Mouse (Mus musculus): Measurements from ENCODE around the gene Hpd. TPM values are rescaled to one million over a fixed set of nuclear protein-coding genes. Genes with fewer than 3 reads are reported as not detected.
"Not testable (repeated sequence)": the region's sequence is repeated elsewhere in the genome, so short reads cannot be mapped to it uniquely, and the experiment has no call there.

The Hpd gene
- polyA plus RNA-seq, 1 experiment from 2014 or later = not detected

- Histone ChIP-seq H3K4me3 (no peak overlapping the region), H3K9ac (no peak overlapping the region), H3K9me3 (no peaks in the 10 kb centered on the region), H3K4me1 (no peaks in the 10 kb centered on the region), H3K4me2 (no peak overlapping the region), H3K36me3 (no peaks in the 10 kb centered on the region), H3K27me3 (no peaks in the 10 kb centered on the region), H3K27ac (no peak overlapping the region)
- 86% methylated on average over 7 of the region's 7 CpGs for WGBS
- no peak for ATAC-seq (ENCODE audit: insufficient number of reproducible peaks, insufficient read depth, low FRiP score, low TSS enrichment, low read depth)
Observed at GRCm38 (mm10) chr5:123201523-123201892, 19.0 kb upstream of the Hpd start.

GRCm38 (mm10) chr5:123200816-123201522, 18.4 kb upstream of the Hpd start:
- not testable (repeated sequence) for H3K4me2 ChIP-seq; H3K36me3 ChIP-seq; H3K27ac ChIP-seq; H3K9me3 ChIP-seq; ATAC-seq (ENCODE audit: insufficient number of reproducible peaks, insufficient read depth, low FRiP score, low TSS enrichment, low read depth); H3K9ac ChIP-seq; H3K27me3 ChIP-seq; H3K4me1 ChIP-seq; H3K4me3 ChIP-seq
- WGBS = 85% methylated on average over 6 of the region's 7 CpGs

DNA sequence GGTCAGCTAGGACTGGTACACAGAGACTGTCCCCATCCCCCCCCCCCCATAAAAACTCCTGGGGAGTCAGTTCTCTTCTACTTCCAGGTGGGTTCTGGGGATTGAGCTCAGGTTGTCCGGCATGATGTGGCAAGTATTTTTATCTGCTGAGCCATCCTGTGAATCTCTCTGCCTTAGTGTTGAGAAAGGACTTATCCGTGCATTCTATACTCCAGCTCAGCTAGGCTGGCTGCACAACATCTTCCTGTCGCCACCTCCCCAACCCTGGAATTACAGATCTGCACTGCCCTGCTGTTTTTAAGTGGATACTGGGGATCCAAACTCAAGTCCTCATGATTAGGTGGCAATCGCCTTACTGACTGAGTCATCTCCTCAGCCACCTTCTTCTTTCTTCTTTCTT, 16.0 kb upstream of the Hpd start:
- Histone ChIP-seq H3K4me1 (no peaks in the 10 kb centered on the region), H3K9ac (no peak overlapping the region), H3K4me2 (no peak overlapping the region), H3K4me3 (no peak overlapping the region), H3K9me3 (no peaks in the 10 kb centered on the region), H3K27ac (no peak overlapping the region), H3K27me3 (no peaks in the 10 kb centered on the region), H3K36me3 (no peaks in the 10 kb centered on the region)
- no peak for ATAC-seq (ENCODE audit: insufficient number of reproducible peaks, insufficient read depth, low FRiP score, low TSS enrichment, low read depth)
- WGBS = 85% methylated on average over 4 of the region's 4 CpGs

DNA sequence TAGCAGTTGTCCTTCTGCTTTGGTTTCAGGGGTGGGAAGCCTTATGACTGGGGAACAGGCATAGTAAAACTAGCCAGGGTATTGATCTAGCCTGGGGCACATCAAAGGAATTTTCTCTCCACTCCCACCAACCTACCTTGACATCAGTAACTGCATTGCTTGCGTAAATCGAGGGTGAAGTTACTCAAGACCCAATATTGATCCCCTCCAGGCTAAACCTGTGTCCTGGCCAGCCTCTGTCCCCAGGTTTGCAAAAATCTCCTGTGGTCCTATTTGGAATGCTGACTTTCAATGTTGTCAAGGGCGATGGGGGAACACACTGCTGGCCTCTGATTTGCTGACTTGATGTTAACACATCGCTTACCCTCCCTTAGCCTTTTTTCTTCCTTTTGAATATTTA, 14.2 kb upstream of the Hpd start:
- Histone ChIP-seq H3K9me3 (no peaks in the 10 kb centered on the region), H3K9ac (no peak overlapping the region), H3K36me3 (no peaks in the 10 kb centered on the region), H3K4me3 (no peak overlapping the region), H3K4me2 (no peak overlapping the region), H3K27me3 (no peaks in the 10 kb centered on the region), H3K4me1 (no peaks in the 10 kb centered on the region), H3K27ac (no peak overlapping the region)
- WGBS = 79% methylated on average over 4 of the region's 4 CpGs
- ATAC-seq (ENCODE audit: insufficient number of reproducible peaks, insufficient read depth, low FRiP score, low TSS enrichment, low read depth) = no peak

- Histone ChIP-seq H3K9ac (no peak overlapping the region), H3K4me2 (no peak overlapping the region), H3K36me3 (no peaks in the 10 kb centered on the region), H3K4me1 (no peaks in the 10 kb centered on the region), H3K27me3 (no peaks in the 10 kb centered on the region), H3K27ac (no peak overlapping the region), H3K9me3 (no peaks in the 10 kb centered on the region), H3K4me3 (no peak overlapping the region)
- no peak for ATAC-seq (ENCODE audit: insufficient number of reproducible peaks, insufficient read depth, low FRiP score, low TSS enrichment, low read depth)
- WGBS = 90% methylated on average over 16 of the region's 16 CpGs
Observed at GRCm38 (mm10) chr5:123195500-123196000, 13.0 kb upstream of the Hpd start.

DNA sequence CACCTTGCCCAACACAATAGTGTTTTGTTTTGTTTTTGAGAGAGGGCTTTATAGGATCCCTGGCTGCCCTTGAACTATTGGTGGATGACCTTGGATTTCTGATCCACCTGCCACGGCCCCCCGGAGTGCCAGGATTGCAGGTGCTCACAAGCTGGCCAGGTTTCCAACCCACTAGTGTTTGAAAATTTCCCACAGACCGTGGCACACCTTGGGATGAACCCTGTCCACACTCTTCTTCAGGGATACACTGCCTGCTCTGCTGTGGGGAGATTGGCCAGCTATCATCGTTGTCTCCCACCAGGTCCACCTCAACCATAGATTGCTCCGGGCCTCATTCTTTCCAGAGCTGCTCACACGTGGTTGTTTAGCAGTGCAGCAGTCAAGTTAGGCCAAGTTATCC, 12.3 kb upstream of the Hpd start:
- no peak overlapping the region for H3K4me2 ChIP-seq
- no peaks in the 10 kb centered on the region for H3K9me3 ChIP-seq
- H3K27ac ChIP-seq = no peak overlapping the region
- no peaks in the 10 kb centered on the region for H3K36me3 ChIP-seq
- H3K4me3 ChIP-seq = no peak overlapping the region
- no peaks in the 10 kb centered on the region for H3K27me3 ChIP-seq
- ATAC-seq (ENCODE audit: insufficient number of reproducible peaks, insufficient read depth, low FRiP score, low TSS enrichment, low read depth) = no peak
- no peaks in the 10 kb centered on the region for H3K4me1 ChIP-seq
- no peak overlapping the region for H3K9ac ChIP-seq
- WGBS = 81% methylated on average over 6 of the region's 6 CpGs

DNA sequence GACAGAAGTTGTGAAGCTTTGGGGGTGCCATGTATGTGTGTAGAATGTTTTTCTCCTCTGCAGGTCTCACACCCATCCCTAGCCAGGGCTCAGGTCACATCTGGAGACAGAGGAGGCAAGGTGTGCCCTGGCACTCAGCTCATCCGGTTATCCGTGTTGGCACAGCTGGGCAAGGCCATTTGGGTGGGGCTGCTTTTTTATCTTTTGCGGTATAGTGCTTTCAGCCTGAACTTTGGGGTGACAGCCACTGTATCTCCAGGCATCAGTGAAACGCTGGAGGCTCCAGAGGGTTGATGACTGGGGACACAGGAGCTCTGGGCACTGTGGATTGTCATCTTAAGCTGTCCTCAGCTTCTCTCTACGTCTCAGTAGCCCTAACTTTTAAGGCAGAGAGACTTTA, 10.9 kb upstream of the Hpd start:
- Histone ChIP-seq H3K27ac (no peak overlapping the region), H3K27me3 (no peaks in the 10 kb centered on the region), H3K4me3 (no peak overlapping the region), H3K36me3 (no peaks in the 10 kb centered on the region), H3K9me3 (no peaks in the 10 kb centered on the region), H3K4me1 (no peaks in the 10 kb centered on the region), H3K4me2 (no peak overlapping the region), H3K9ac (no peak overlapping the region)
- ATAC-seq (ENCODE audit: insufficient number of reproducible peaks, insufficient read depth, low FRiP score, low TSS enrichment, low read depth) = no peak
- 84% methylated on average over 5 of the region's 5 CpGs for WGBS

DNA sequence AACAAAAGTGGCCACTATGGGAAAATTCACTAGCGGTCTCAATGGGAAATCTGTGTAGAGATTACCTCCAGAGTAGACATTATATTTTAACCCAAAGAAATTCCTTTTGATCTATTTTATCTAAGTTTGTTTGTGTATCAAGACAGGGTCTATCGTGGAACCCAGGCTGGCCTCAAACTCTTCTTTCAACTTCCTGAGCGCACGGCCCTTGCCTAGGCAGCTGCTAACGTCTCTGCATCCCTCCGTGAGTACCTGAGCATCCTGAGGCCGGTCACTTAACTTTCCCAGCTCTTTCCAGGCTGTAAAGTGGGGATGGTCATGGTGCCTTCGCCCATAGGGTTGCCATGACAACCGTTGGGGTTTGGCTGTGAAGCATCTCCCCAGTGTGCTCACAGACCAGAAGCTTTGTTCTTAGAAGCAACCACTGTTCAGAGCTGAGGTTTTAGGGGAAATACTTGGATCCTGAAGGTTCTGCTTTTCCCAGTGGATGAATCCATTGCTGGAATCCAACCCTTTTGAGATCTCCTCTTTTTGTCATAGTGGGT, 10.2 kb upstream of the Hpd start:
- Histone ChIP-seq H3K9me3 (no peaks in the 10 kb centered on the region), H3K27ac (no peak overlapping the region), H3K4me3 (no peak overlapping the region), H3K27me3 (no peaks in the 10 kb centered on the region), H3K36me3 (no peaks in the 10 kb centered on the region), H3K9ac (no peak overlapping the region), H3K4me2 (no peak overlapping the region), H3K4me1 (no peaks in the 10 kb centered on the region)
- no peak for ATAC-seq (ENCODE audit: insufficient number of reproducible peaks, insufficient read depth, low FRiP score, low TSS enrichment, low read depth)
- WGBS = 55% methylated on average over 9 of the region's 9 CpGs

GRCm38 (mm10) chr5:123191427-123191826, 8.9 kb upstream of the Hpd start:
- Histone ChIP-seq H3K4me2 (no peak overlapping the region), H3K36me3 (no peaks in the 10 kb centered on the region), H3K27ac (no peak overlapping the region), H3K27me3 (no peaks in the 10 kb centered on the region), H3K4me3 (no peak overlapping the region), H3K9me3 (no peaks in the 10 kb centered on the region), H3K4me1 (no peaks in the 10 kb centered on the region), H3K9ac (no peak overlapping the region)
- ATAC-seq (ENCODE audit: insufficient number of reproducible peaks, insufficient read depth, low FRiP score, low TSS enrichment, low read depth) = no peak
- 70% methylated on average over 6 of the region's 6 CpGs for WGBS

GRCm38 (mm10) chr5:123190912-123191311, 8.4 kb upstream of the Hpd start:
- H3K9me3 ChIP-seq = no peaks in the 10 kb centered on the region

DNA sequence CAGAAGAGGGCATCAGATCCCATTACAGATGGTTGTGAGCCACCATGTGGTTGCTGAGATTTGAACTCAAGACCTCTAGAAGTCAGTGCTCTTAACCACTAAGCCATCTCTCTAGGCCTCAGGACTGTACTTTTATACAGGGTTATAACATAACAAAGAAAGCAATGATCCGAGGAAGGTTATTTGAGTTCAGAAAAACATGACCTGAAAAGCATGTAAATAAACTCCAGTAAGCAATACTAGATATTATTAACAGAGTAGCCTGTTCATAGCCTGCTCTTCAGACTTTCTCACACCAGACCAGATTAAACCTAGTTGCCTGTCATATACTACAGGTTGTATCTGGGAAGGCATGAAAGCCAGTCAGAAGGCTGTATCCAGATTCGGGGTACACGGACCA, 4.8 kb upstream of the Hpd start:
- H3K36me3 ChIP-seq = no peaks in the 10 kb centered on the region
- no peaks in the 10 kb centered on the region for H3K27me3 ChIP-seq
- no peaks in the 10 kb centered on the region for H3K9me3 ChIP-seq
- H3K9ac ChIP-seq = no peak overlapping the region
- 84% methylated on average over 3 of the region's 3 CpGs for WGBS
- H3K27ac ChIP-seq = no peak overlapping the region
- ATAC-seq (ENCODE audit: insufficient number of reproducible peaks, insufficient read depth, low FRiP score, low TSS enrichment, low read depth) = no peak
- no peaks in the 10 kb centered on the region for H3K4me1 ChIP-seq
- H3K4me2 ChIP-seq = no peak overlapping the region
- H3K4me3 ChIP-seq = no peak overlapping the region

More at GRCm38 (mm10) chr5:123190912-123191311, 8.4 kb upstream of the Hpd start:
- H3K9ac ChIP-seq = no peak overlapping the region
- H3K4me3 ChIP-seq = no peak overlapping the region
- no peaks in the 10 kb centered on the region for H3K36me3 ChIP-seq
- no peaks in the 10 kb centered on the region for H3K27me3 ChIP-seq
- ATAC-seq (ENCODE audit: insufficient number of reproducible peaks, insufficient read depth, low FRiP score, low TSS enrichment, low read depth) = no peak
- H3K27ac ChIP-seq = no peak overlapping the region
- H3K4me1 ChIP-seq = no peaks in the 10 kb centered on the region
- 86% methylated on average over 3 of the region's 3 CpGs for WGBS
- no peak overlapping the region for H3K4me2 ChIP-seq

DNA sequence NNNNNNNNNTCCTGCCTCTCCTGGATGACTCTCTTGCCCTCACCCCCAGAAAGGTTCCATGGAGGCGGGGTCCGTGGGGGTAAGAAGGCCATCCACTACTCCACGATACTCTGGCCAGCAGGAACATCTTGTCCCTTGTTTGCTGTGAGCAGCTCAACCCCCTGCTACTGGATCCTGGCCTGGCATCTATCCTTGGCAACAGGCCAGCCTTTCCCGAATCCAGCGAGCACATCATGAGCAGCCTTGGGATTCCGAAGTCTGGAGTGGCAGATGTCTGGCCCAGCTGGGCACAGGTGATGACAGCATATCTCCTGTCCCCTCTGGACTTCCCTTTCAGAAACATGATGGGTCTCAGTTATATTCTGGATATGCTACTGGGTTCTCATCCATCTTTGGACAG, 3.4 kb upstream of the Hpd start:
- no peak for ATAC-seq (ENCODE audit: insufficient number of reproducible peaks, insufficient read depth, low FRiP score, low TSS enrichment, low read depth)
- no peak overlapping the region for H3K27ac ChIP-seq
- 71% methylated on average over 6 of the region's 6 CpGs for WGBS

More for the DNA sequence above, 3.4 kb upstream of the Hpd start:
- Histone ChIP-seq H3K9me3 (no peaks in the 10 kb centered on the region), H3K4me2 (no peak overlapping the region), H3K4me1 (no peaks in the 10 kb centered on the region), H3K9ac (no peak overlapping the region), H3K4me3 (no peak overlapping the region), H3K27me3 (no peaks in the 10 kb centered on the region), H3K36me3 (no peaks in the 10 kb centered on the region)
